Mouse (Mus musculus) Muller cell, postnatal 12 days (primary cell): ENCODE results near the gene Cenpi.
"Not testable (repeated sequence)": the region's sequence is repeated elsewhere in the genome, so short reads cannot be mapped to it uniquely, and the experiment has no call there.

Experiments
- DNase-seq: peaks from one replicate; pipeline ENCODE4 v3.0.0-alpha.2; 2015; ENCODE audit errors: inconsistent ontology term

Cenpi gene

GRCm38 (mm10) chrX:134307534-134308274, at the start of gene Cenpi:
Gene Cenpi, plus strand, starts transcription at chrX:134308084.
- peak; percentile 92 for DNase-seq

- no peak for DNase-seq
Measured at GRCm38 (mm10) chrX:134261191-134261590, 46.7 kb upstream of the Cenpi start.

GRCm38 (mm10) chrX:134262129-134262528, 45.8 kb upstream of the Cenpi start:
- no peak for DNase-seq

- DNase-seq, result peak; percentile 35
Measured at GRCm38 (mm10) chrX:134275715-134276114, 32.2 kb upstream of the Cenpi start.

GRCm38 (mm10) chrX:134276275-134277160, 31.4 kb upstream of the Cenpi start, which contains the start of gene Trmt2b:
Gene Trmt2b, minus strand, starts transcription at chrX:134276984.
- peak; percentile 55 for DNase-seq

GRCm38 (mm10) chrX:134280531-134280930, 27.4 kb upstream of the Cenpi start:
- DNase-seq, result no peak

- no peak for DNase-seq
Measured at GRCm38 (mm10) chrX:134285102-134285501, 22.8 kb upstream of the Cenpi start.

- DNase-seq, result no peak
Measured at GRCm38 (mm10) chrX:134285791-134286190, 22.1 kb upstream of the Cenpi start.

GRCm38 (mm10) chrX:134287305-134287704, 20.6 kb upstream of the Cenpi start:
- DNase-seq, result no peak

- no peak for DNase-seq
Measured at GRCm38 (mm10) chrX:134296301-134296700, 11.6 kb upstream of the Cenpi start.

GRCm38 (mm10) chrX:134296737-134297136, 11.1 kb upstream of the Cenpi start:
- no peak for DNase-seq

GRCm38 (mm10) chrX:134297195-134297594, 10.7 kb upstream of the Cenpi start:
- no peak for DNase-seq

GRCm38 (mm10) chrX:134300219-134300618, 7.7 kb upstream of the Cenpi start:
- no peak for DNase-seq

GRCm38 (mm10) chrX:134303287-134303686, 4.6 kb upstream of the Cenpi start:
- no peak for DNase-seq

- no peak for DNase-seq
Measured at GRCm38 (mm10) chrX:134308275-134308634, 371 bp downstream of the Cenpi start.

- DNase-seq, result not testable (repeated sequence)
Measured at GRCm38 (mm10) chrX:134311193-134311592, 3.3 kb downstream of the Cenpi start.

- DNase-seq, result no peak
Measured at GRCm38 (mm10) chrX:134319153-134319932, 11.5 kb downstream of the Cenpi start.

- DNase-seq, result no peak
Measured at GRCm38 (mm10) chrX:134333280-134333679, 25.4 kb downstream of the Cenpi start.

GRCm38 (mm10) chrX:134342735-134343134, 34.9 kb downstream of the Cenpi start:
- DNase-seq, result no peak

- no peak for DNase-seq
Measured at GRCm38 (mm10) chrX:134350205-134350604, 42.3 kb downstream of the Cenpi start.

- no peak for DNase-seq
Measured at GRCm38 (mm10) chrX:134353848-134354247, 46.0 kb downstream of the Cenpi start.

- DNase-seq, result no peak
Measured at GRCm38 (mm10) chrX:134359336-134359735, 51.5 kb downstream of the Cenpi start.
